Mouse (Mus musculus) mouse embryonic stem cell (cell line): Measurements from ENCODE around the gene Ahnak.
"Not testable (repeated sequence)": the region's sequence is repeated elsewhere in the genome, so short reads cannot be mapped to it uniquely, and the experiment has no call there.

Experiments used
- in situ Hi-C, 2 experiments: fragments of 300-500 bp; cut with MboI; formaldehyde crosslinking; loops; 1 replicate in 1 of 2; 3 replicates in 1 of 2; pipeline ENCODE4 v1.14.3; 2019 to 2020; ENCODE audit warnings: low sequenced_read_pairs in 2 of 2, low pct_unique_long_range_greater_than_20kb in 1 of 2, mixed read lengths in 1 of 2; ENCODE audit not compliant: unreplicated experiment in 1 of 2

Ahnak gene

GRCm38 (mm10) chr19:9051985-9052384, 62.9 kb downstream of the Ahnak start:
- in situ Hi-C loops: not testable (repeated sequence)

- in situ Hi-C loops: no loop called here
Observed at GRCm38 (mm10) chr19:9052803-9053431, 63.8 kb downstream of the Ahnak start.

GRCm38 (mm10) chr19:9055153-9055552, 66.1 kb downstream of the Ahnak start:
- in situ Hi-C loops: no loop called here

- in situ Hi-C loops: no loop called here
Observed at GRCm38 (mm10) chr19:9055703-9056355, 66.7 kb downstream of the Ahnak start.

- in situ Hi-C loops: no loop called here
Observed at GRCm38 (mm10) chr19:9057679-9058078, 68.6 kb downstream of the Ahnak start.

- in situ Hi-C loops: no loop called here
Observed at GRCm38 (mm10) chr19:9058331-9058884, 69.3 kb downstream of the Ahnak start.

DNA sequence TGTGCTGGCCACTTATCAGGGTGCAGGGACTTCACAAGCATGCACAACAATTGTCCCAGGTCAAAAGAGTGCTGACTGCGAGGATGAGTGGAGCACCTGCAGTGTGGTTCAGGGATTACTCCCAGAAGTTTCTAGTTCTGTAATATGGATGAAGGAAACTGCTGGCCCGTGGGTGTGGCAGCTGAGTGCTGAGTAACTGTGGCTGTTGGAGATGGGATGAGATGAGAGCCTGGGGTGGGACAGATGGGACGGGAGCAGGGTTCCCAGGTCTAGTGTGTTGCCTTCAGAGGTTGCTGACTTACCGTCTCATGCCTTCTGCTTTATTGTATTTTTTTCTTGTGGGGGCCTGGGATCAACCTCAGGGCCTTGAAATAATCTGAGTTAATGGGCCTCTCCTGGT, 69.9 kb downstream of the Ahnak start:
- in situ Hi-C loops: no loop called here

DNA sequence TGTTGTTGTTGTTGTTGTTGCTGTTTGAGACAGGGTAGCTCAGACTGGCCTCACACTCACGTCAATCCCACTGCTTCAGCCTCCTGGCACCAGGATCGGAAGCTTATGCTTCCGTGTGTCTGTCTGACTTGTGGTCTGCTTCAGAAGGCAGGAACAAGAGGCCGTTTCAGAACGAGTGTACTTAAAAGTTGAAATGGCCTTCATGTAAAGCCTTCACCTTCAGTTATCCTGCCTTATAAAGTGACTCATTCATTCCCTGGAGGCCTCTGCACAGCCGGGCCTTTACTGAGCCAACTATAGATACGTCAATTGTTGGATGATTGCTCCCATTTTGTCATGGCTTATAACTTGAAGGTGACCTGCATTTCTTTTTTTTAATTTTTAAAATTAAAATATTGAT, 70.3 kb downstream of the Ahnak start:
- in situ Hi-C loops: no loop called here

- in situ Hi-C loops: no loop called here
Observed at GRCm38 (mm10) chr19:9060103-9060502, 71.0 kb downstream of the Ahnak start.

GRCm38 (mm10) chr19:9061221-9061893, 72.3 kb downstream of the Ahnak start:
- in situ Hi-C loops: no loop called here

DNA sequence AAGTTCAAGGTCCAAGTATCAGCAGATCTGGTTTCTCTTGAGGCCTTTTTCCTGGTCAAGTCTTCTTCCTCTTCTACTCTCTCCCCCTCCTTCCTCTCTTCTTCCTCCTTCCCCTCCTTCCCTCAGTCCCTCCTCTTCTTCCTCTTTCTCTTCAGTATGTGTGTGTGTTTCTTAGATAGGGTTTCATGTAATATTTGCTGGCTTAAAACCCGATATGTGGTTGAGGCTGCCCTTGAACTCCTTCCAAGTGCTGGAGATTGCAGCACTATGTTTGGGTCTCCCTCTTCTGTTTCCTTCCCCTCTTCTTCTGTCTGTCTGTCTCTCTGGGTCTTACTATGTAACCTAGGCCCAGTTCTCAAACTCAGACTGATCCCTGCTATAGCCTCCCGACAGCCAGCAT, 73.7 kb downstream of the Ahnak start:
- in situ Hi-C loops: no loop called here

DNA sequence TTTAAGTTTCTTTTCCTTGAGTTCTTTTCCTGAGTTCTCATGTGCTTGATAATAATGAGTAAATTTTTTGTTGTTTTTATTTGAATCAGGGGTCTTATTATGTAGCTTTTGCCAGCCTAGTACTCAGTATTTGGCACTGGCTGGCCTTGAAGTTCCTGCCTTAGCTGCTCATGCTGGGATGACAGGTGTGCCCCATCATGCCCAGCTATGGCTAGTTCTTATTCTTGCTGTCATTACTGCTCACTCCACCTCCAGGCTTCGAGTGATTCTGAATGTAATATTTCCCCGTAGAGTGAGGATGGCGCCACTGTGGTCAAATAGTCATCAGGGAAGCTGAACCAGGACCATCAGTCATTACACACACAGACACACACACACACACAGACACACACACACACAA, 74.7 kb downstream of the Ahnak start:
- in situ Hi-C loops: no loop called here

DNA sequence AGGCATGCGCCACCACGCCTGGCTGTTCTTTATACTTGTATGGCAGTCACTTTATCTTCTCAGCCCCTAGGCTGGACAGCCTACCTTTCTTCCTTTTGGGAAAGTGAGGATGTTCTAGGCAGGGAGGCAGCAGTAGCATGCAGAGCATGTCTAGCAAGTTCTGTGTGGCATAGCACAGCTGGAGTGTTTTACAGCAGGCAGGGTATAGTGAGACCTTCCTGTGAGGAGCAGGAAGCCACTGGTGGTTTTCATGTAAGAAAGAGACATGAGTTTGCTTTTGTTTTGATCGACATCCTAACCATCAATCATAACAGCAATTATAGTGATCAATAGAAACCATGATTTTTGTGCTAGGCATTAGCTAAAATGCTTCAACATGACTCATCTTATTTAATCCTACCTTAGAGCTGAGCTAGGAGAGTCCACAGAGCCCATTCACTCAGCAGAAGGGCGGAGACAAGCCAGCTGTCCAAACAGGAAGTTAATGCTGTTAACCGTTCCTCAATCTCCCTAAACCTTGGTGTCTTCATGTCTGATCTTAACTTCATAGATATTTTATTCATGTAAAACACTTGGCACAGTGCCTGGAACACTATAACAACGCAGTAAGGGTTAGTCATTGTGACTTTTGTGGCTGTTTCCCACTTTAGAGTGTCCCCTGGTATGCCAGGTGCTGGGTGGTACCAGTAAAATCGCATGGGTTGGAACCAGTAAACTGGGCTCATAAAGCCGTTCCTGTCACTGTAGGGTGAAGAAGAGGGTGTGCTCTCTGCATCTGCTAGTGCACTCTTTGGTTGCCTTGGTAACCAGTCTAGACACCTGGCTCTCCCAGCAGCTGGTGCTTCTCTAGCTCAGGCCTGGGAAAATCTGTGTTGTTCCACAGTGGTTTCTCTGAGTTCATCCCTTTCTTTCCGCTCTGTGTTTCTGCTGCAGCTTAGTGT, 76.8 kb downstream of the Ahnak start:
- in situ Hi-C loops: no loop called here

GRCm38 (mm10) chr19:9067292-9067691, 78.2 kb downstream of the Ahnak start:
- in situ Hi-C loops: no loop called here

DNA sequence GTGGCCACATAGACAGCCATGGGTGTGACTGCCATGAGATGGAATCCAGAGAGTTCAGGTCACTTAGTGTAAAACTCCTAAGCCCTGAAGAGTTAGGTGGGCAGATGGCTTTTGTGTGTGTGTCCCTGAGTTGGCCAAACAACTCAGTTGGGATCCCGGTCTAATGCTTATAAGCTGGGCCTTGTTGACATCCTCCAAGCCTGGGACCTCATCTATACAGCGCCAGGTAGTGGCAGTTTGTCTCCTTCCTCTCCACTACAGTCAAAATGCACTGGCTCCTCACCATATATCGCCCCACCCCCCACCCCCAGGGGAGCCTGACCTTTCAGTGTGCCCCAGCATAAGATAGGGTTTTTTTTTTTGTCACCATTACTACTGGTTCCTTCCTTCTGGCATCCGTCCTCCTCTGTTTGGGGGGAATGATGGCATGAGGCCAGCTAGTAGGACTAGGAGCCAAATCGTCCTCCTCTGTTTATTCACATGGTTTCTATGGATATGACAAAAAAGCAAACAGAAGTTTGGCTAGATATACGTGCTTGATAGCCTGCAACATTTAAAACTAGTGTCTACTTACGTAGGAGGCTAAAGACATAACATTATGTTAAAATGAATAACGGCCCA, 80.7 kb downstream of the Ahnak start:
- in situ Hi-C loops: no loop called here

GRCm38 (mm10) chr19:9070316-9070715, 81.2 kb downstream of the Ahnak start:
- in situ Hi-C loops: no loop called here

DNA sequence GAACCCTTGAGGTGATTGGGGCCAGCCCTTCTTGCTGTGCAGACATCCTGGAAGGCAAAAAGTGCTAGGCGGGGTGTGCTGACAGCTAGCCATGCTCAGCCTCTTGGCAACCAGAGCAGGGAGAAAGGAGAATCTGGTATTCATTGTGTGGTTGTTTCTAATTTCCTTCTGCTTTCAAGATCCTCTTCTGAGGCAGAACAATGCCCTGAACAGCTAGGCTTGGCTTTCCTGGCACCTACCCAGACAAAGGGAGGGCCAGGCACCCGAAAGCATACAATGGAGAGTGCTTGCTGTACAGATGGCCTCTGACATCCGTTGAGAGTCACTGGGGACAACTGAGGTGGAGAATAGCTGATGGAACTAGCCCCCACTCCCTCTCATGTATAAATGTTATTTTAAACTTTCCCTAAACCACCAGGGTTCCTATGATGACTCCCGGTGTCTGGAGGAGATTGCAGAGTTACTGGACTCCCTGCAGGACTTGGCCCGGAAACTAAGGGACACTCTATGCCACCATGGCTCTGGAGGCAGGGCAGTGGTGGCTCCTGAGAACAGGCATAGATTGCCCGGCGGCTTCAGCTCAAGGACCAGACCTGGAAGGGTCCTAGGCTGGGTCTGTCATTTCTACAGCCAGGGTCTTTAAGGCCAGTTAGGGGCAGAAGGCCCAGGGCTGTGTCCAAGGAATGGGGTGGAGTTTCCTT, 82.5 kb downstream of the Ahnak start:
- in situ Hi-C loops: no loop called here

- in situ Hi-C loops: no loop called here
Observed at GRCm38 (mm10) chr19:9072157-9072530, 83.1 kb downstream of the Ahnak start.
